Mouse (Mus musculus) stomach, postnatal 0 days (tissue): Measurements from ENCODE around the gene Mettl21e. TPM values are rescaled to one million over a fixed set of nuclear protein-coding genes. Genes with fewer than 3 reads are reported as not detected.

ENCODE experiments used
- ATAC-seq: fragments of 200-750 bp; cut with Nextera tagmentation; 2 replicates; pipeline ENCODE4 v1.8.0; 2017; ENCODE audit not compliant: low FRiP score, low TSS enrichment
- DNase-seq: peaks from one replicate; pipeline ENCODE4 v3.0.0-alpha.2; 2016; ENCODE audit warnings: low spot score
- H3K27ac ChIP-seq: fragments of 300-500 bp; sonication (generic); replicated peaks from 2 replicates; pipeline ENCODE4 v1.5.1; 2014; ENCODE audit warnings: mild to moderate bottlenecking, control low read depth
- H3K27me3 ChIP-seq: fragments of 300-500 bp; sonication (generic); 2 replicates; pipeline ENCODE4 v1.6.1; 2014; ENCODE audit warnings: low read length; ENCODE audit not compliant: control insufficient read depth, insufficient read depth
- H3K36me3 ChIP-seq: fragments of 300-500 bp; sonication (generic); 2 replicates; pipeline ENCODE4 v1.6.1; 2014; ENCODE audit warnings: low read length, mixed read lengths; ENCODE audit not compliant: control insufficient read depth, insufficient read depth
- H3K4me1 ChIP-seq: fragments of 300-500 bp; sonication (generic); replicated peaks from 2 replicates; pipeline ENCODE4 v1.6.1; 2014; ENCODE audit warnings: antibody characterized with exemption; ENCODE audit not compliant: control insufficient read depth, insufficient read depth
- H3K4me2 ChIP-seq: fragments of 300-500 bp; sonication (generic); replicated peaks from 2 replicates; pipeline ENCODE4 v1.6.1; 2014; ENCODE audit warnings: low read depth, mild to moderate bottlenecking, control low read depth, moderate library complexity
- H3K4me3 ChIP-seq: fragments of 300-500 bp; sonication (generic); 2 replicates; pipeline ENCODE4 v1.5.1; 2014; ENCODE audit warnings: low read depth, low read length, control low read depth
- H3K9ac ChIP-seq: fragments of 300-500 bp; sonication (generic); 2 replicates; pipeline ENCODE4 v1.6.1; 2014; ENCODE audit warnings: mild to moderate bottlenecking, low read length, control low read depth, mixed read lengths
- H3K9me3 ChIP-seq: fragments of 300-500 bp; sonication (generic); 2 replicates; pipeline ENCODE4 v1.6.1; 2016; ENCODE audit warnings: low read length; ENCODE audit not compliant: control insufficient read depth
- CTCF ChIP-seq: IDR thresholded peaks from 2 replicates; pipeline ENCODE4 v1.5.1; 2016; ENCODE audit warnings: antibody characterized with exemption, low read depth, mild to moderate bottlenecking, moderate library complexity
- EP300 ChIP-seq: optimal IDR thresholded peaks from 2 replicates; pipeline ENCODE3; 2016; ENCODE audit warnings: antibody characterized with exemption
- WGBS: fragments of 180-500 bp; shearing (Covaris S2); extraction: QIAGEN DNeasy Blood & Tissue Kit; methylation state at CpG from one replicate; pipeline ENCODE4 v1.1.7; 2014; 5-methylcytosine and 5-hydroxymethylcytosine counted together
- polyA plus RNA-seq: library from polyadenylated mRNA; unstranded; fragments of >200 nt; fragmentation: Nextera tagmentation; extraction: Ambion mirVana; gene quantifications from 2 replicates; pipeline ENCODE4 v1.2.1, GENCODE M21; 2015

The Mettl21e gene
- polyA plus RNA-seq, 1 experiment from 2014 or later = 0.02 TPM

DNA sequence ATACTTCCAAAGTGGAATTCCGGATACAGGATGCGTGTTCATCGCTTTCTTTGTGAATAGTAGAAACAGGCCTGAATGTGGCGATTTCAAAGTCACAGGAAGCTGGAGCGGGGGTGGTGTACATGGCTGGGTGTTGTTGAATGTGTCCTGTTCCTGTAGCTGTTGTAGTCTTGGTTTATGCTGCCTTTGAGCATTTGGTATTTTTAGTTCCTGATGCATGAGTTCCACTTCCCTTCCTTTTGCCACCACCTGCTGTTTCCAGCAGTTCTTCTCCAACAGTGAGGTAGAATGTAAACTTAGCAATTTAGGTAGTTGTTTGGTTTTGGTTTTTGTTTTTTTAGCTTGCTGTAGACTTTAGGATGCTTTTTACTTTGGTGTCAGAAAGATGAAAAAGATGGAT lies 56.4 kb downstream of the Mettl21e start:
- H3K27me3 ChIP-seq = no peaks in the 10 kb centered on the region
- H3K4me3 ChIP-seq = no peak overlapping the region
- DNase-seq (no peak), ATAC-seq (no peak)
- WGBS = 92% methylated on average over 5 of the region's 5 CpGs
- no peaks in the 10 kb centered on the region for H3K4me1 ChIP-seq
- H3K9ac ChIP-seq = no peak overlapping the region
- peaks cover 31% of the 10 kb centered on the region for H3K36me3 ChIP-seq
- no peak overlapping the region for H3K27ac ChIP-seq
- H3K9me3 ChIP-seq = no peaks in the 10 kb centered on the region
- no peak overlapping the region for H3K4me2 ChIP-seq
- TF ChIP-seq EP300 (no peak), CTCF (no peak)

DNA sequence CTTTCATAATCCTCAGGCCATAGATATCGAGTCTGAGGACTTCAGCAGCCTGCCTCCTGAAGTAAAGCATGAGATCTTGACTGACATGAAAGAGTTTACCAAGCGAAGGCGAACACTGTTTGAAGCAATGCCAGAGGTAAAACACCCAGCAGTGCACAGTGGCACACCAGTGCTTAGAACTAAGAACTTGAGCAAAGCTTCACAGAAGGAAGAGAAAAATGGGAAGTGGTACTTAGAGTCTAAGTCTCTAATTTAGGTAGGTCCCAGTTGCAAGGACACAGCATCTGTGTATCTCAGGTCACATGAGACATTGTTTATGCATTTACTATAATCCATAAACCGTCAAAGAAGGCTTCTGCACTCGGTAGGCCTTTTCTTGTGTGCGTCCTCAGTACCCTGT lies 56.9 kb downstream of the Mettl21e start:
- Histone ChIP-seq H3K4me1 (no peaks in the 10 kb centered on the region), H3K9me3 (no peaks in the 10 kb centered on the region), H3K27me3 (no peaks in the 10 kb centered on the region), H3K4me3 (no peak overlapping the region), H3K4me2 (no peak overlapping the region), H3K36me3 (peaks cover 25% of the 10 kb centered on the region), H3K9ac (no peak overlapping the region), H3K27ac (no peak overlapping the region)
- DNase-seq (no peak), ATAC-seq (no peak)
- no peak for TF ChIP-seq EP300
- TF ChIP-seq CTCF = no peak
- 93% methylated on average over 6 of the region's 6 CpGs for WGBS

DNA sequence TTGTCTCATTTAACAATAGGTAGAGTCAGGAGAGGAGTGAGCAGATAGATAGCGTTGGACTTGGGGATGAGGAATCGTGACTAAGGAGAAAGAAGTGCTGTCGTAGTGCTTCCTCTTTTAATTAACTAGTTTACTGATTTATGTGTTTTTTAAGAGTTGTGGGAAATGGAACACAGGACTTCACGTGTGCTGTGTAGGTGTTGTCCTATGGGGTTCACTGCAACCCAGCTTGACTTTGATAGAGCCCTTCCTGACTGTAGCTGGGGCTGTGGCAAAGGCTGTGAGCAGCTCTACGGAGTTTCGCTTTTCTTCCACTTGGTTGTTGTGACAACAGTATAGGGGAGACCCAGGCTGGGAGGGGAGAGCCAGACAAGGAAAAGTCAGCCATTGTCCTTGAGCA lies 60.4 kb downstream of the Mettl21e start:
- Histone ChIP-seq H3K36me3 (peaks cover 21% of the 10 kb centered on the region), H3K27me3 (no peaks in the 10 kb centered on the region), H3K4me1 (no peaks in the 10 kb centered on the region), H3K9me3 (no peaks in the 10 kb centered on the region), H3K4me2 (no peak overlapping the region), H3K9ac (no peak overlapping the region), H3K27ac (no peak overlapping the region), H3K4me3 (no peak overlapping the region)
- WGBS = 90% methylated on average over 6 of the region's 6 CpGs
- TF ChIP-seq EP300 (no peak), CTCF (no peak)
- DNase-seq (no peak), ATAC-seq (no peak)

DNA sequence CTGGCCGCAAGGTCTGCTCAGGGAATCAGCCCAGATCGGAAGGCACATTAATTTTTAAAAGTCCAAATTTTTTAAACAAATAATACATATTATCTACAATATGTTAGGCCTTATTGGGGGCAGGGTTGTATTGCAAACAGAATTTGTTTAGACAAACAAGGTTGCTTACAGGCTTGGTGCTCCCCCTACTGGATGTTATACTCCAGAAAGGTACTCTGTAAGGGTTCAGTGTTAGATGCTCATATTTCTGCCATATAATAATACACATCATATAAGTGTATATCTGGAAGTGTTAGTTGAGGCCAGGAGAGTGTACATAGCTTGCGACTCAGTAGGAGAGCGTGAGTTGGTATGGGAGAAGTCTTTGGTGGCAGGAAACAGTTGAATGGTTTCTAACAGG lies 63.5 kb downstream of the Mettl21e start:
- TF ChIP-seq CTCF (peak; percentile 61), EP300 (no peak)
- Histone ChIP-seq H3K9me3 (no peaks in the 10 kb centered on the region), H3K27me3 (no peaks in the 10 kb centered on the region), H3K4me1 (no peaks in the 10 kb centered on the region), H3K9ac (no peak overlapping the region), H3K27ac (no peak overlapping the region), H3K36me3 (peaks cover 8% of the 10 kb centered on the region), H3K4me2 (no peak overlapping the region), H3K4me3 (no peak overlapping the region)
- WGBS = 95% methylated on average over 4 of the region's 4 CpGs
- DNase-seq (no peak), ATAC-seq (no peak)

Other genes with a start within 250 kb of the Mettl21e start
- gene Mettl21c, start 198.9 kb downstream of the Mettl21e start, polyA plus RNA-seq = 0.29 and 0.47 TPM in 2 replicates
- 0.01 and 0.04 TPM in 2 replicates for gene Gm8251, start 157.0 kb downstream of the Mettl21e start, polyA plus RNA-seq
- gene Tex30, start 116.5 kb downstream of the Mettl21e start, polyA plus RNA-seq = 43.8 and 47.6 TPM in 2 replicates
- 19.5 and 20.6 TPM in 2 replicates for gene Kdelc1, start 100.2 kb downstream of the Mettl21e start, polyA plus RNA-seq
- 7.4 and 8.0 TPM in 2 replicates for gene Bivm, start 100.0 kb downstream of the Mettl21e start, polyA plus RNA-seq
- gene Ercc5, start 71.2 kb downstream of the Mettl21e start, polyA plus RNA-seq = 9.1 and 9.7 TPM in 2 replicates